Mouse (Mus musculus): Measurements from ENCODE around the gene Zfp366.

Zfp366 gene

DNA sequence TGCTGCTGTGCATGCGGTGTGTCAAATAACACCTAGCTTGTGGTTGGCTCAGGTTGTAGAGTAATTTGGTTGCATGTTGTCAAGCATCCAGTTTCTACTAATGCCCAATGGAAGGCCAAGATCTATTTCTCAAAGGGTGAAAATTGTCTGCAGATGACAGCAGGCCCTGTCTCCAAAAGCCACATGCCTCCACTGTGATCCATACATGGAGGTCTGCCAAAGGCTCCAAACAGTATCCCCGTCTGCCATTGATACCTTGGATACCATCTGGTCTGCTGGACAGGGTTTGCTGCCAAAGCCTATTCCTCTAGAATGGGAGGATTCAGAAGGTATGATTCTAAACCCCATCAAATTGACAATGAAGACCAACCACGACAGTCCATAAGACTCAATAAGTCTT, 74.1 kb downstream of the Zfp366 start:
- no peak for DNase-seq

GRCm38 (mm10) chr13:99259502-99260174, 75.0 kb downstream of the Zfp366 start:
- no peak for DNase-seq

DNA sequence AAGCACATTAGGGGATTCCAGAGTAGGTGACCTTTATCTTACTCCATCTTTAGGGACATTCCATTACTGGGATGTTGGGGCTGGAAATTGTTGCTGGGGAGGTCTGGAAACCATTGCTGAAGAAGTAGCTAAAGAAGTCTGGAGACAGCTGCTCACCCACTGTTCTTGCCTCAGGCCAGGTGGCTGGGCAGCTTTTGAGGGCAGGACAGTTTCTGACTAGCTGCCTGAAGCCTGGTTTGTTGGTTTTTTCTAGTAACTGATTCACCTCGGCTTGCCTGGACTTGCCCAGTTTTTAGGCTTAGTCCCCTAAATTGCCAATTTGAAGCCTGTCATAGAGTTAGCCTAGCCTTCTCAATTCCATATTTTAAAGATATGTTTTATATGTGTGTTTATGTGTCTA, 77.8 kb downstream of the Zfp366 start:
- no peak for DNase-seq

DNA sequence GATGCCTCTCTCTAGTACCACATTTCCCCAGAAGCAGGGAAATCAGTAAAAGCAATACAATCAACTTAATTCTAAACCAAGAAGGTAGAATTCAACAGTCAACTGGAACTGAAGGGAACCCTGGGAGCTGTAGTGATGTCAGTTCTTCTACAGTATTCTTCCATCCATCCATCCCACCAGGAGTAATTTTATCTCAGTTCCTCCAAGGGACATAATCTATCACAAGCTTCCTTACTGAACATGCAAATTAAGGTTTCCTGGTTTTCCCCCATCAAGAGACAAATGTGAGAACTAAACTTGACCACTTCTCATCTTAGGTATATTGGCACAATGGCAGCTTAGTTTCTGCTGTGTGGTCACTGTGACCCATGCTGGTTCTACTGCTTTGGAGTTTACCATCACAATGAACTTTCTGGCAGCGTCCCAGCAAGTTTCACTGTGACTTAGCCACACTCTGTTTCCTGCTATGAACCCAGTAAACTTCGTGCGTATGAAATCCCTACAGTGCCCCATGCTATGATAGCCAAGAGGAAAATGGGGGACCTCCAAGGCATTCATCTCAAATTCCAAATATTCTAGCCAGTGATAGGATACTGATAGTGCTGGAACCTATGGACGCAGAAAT, 78.6 kb downstream of the Zfp366 start:
- no peak for DNase-seq

DNA sequence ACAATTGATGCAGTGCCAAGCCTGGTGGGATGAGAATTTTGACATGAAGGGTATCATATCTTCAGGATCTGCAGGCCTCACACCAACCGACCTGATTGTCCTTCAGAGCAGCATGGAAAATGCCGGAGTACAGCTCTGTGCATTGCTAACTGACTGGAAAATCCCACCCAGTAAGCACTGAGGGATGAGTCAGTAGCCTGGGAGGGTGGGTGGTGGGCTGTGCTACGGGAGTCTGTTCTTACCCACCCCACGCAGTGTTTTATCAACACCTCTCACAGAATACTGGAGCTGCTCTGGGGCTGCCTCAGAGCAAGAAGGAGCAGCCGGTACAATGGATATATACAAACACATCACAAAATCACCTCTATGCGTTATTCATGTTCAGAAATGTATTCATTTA, 79.9 kb downstream of the Zfp366 start:
- no peak for DNase-seq

DNA sequence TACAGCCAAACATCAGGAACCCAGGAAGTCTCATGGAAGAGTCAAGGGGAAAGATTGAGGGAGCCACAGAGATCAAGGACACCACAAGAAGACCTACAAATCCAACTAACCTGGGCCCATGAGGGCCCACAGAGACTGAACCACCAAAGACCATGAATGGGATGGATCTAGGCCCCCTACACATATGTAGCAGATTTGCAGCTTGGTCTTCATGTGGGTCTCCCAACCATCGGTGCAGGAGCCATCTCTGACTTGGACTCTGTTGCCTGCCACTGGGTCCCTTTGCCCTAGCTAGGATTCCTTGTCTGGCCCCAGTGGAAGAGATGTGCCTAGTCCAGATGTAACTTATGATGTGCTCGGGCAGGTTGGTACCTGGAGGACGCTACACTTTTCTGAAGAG, 87.4 kb downstream of the Zfp366 start:
- no peak for DNase-seq

- no peak for DNase-seq
Measured at GRCm38 (mm10) chr13:99277521-99277920, 92.9 kb downstream of the Zfp366 start.

- no peak for DNase-seq
Measured at GRCm38 (mm10) chr13:99278511-99278910, 93.9 kb downstream of the Zfp366 start.

DNA sequence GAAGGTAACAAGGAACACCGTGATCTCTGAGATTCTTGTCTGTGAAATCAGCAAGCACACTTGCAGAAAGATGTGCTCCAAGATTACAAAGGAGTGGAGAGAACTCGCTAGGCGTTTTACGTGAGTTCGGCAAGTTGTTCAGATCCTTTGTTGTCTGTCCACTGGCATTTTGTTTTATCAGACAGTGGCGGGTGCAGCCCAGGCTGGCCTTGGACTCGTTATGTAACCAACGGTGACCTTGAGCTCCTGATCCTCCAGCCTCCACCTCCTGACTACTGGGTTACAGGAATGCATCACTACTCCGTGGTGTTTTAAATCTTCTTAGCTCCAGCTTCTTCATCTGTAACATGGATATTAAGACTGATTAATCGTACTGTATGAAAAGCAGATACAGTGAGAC, 94.7 kb downstream of the Zfp366 start:
- DNase-seq = no peak

- no peak for DNase-seq
Measured at GRCm38 (mm10) chr13:99282961-99283360, 98.3 kb downstream of the Zfp366 start.

- no peak for DNase-seq
Measured at GRCm38 (mm10) chr13:99283916-99284315, 99.3 kb downstream of the Zfp366 start.

DNA sequence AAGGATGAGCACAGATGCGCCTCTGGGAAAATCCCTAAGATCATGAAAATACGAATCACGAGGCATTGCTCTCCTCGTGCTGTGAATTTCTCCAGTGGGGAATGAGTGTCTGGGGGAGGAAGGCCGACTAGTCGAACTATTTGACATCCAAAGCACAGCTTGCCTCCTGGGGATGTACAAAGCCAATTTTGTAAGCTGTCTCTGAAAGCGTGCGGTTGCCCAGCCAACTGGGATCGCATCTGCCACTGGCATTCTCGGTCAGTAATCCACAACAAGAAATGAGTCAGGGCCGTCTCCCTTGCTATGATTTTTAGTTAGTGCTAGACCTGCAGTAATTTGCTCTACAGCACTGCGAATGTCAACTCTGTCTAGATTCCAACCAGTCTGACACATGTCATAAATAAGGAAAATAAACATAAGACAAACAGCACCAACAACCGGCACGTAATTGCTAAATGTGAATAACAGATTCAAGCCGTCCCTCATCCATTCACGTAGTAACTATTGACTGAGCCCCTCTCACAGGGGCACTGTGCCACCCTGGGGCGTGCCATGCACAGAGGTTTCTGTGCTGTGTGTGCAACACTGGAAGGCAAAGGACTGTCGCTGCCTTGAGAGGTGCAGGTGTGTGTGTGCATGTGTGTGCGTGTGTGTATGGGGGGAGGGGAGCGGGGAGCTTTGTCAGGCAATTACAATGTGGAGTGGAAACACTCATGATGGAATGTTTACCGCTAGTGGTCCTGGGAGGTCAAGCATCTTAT, 100.0 kb downstream of the Zfp366 start:
- no peak for DNase-seq

DNA sequence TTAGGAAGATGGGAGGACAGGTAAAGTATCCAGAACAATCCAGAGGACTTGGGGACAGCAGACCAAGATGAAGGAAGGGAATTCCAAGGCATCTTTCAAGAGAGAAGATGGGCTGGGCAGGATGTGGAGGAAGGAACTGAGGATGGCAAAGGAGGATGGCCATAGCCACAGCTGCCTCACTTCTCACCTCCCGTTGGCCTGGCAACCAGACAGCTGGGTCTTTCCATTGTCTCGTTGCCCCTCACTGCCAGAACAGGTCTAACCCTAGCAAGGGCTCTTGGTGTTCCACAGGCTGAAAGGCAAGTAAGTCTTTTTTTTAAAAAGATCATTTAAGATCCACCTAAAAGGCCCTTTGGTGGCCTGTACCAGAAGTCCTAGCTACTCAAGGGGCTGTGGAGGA, 100.6 kb downstream of the Zfp366 start:
- DNase-seq = no peak

DNA sequence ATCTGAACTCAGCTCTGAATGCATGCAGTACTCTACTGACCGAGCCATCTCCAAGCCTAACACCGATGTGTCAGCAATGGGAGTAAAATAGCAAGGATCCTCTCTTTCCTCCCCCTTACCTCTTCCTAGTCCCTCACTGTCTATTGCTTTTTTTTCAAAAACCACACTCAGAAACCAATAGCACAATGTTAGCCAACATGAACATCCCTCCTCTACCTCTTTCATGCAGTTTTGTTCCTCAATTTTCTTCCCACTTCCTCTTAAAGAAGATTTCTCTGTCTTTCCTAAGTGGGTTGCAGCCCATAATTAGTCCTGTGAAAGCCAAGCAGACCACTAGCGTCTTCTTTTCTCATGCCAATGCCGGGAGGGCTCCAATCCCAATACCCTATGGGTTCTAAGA, 102.6 kb downstream of the Zfp366 start:
- DNase-seq = no peak

DNA sequence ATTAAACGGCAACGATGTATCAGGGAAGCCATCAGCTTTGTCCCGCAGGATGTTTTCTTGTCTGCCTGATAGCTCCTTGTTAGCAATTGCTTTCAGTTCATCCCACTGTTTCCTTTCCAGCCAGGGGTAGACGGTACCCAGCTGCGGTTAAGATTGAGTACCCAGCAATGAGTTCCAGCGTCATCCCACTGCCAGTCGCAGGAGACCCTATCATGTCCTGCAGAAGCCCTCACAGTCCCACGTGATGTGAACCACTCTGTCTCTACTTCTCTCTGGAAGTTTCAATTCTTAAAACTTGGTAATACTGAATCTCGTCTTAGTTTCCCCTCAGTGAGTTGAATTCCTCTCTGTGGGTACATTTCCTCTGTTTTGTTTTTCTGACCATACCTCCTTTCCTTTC, 103.2 kb downstream of the Zfp366 start:
- no peak for DNase-seq

GRCm38 (mm10) chr13:99290766-99291165, 106.1 kb downstream of the Zfp366 start:
- DNase-seq = no peak

DNA sequence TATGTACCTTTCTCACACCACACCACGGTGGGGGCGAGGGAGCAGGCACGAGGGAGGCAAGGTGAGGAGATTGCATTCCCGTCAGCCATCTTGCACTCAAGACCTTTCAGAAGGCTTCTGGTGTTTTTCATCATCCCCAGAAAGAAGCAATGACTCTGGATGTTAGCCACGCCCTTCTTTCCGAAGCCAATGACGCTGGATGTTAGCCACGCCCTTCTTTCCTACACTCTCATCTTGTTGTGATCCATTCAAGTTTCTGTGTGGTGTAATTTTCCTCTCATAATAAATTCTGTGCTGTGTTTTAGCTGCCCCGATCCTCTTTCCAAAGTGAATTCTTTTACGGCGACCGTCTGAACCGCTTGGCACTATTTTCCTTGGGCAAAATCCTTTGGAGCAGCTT, 109.6 kb downstream of the Zfp366 start:
- DNase-seq = no peak

DNA sequence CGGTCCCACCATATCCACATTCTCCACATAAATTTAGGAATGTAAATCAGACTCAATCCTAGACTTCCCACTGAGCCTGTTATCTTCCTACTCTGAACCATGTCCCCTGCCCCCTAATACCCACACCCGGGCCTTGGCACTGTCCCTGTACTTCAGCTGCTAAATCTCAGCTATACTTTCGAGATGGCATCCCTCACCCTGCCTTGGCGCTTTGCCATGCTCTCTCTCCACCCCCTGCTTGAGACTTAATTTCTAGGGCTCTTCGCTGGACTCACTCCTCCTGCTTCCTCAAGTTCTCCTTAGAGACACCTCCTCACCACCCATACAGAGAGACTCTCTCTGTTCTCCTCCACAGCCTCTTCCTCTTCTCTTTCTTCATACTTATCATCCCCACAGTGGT, 115.3 kb downstream of the Zfp366 start:
- no peak for DNase-seq

All from thymus, postnatal 36 days (tissue).